Mouse (Mus musculus): ENCODE measurements around the gene Nelfb.

DNA sequence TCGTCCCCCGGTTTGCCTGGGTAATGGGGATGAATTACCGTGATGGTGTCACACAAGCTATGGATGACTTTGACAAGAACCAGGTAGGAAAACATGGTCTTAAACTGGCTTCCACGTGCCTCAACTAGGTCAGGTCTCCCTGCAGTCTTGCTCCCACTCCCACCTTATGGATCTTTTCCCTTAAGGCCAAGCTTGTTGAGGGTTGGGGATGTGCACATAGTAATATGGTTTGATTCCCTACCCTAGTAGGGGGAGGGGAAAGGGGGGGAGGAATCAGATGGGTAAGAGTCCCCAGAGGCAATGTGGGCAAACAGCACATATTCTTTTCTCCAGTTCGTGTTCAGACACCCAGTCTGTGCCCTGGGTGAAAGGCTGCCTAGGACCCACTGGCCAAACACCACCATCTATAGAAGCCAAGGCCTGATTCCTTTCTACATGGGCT is 10.1 kb upstream of the Nelfb start:
- TF ChIP-seq POLR2A (IDR thresholded peaks at IDR 0.05; ENCODE audit: low read depth, low read length), result no peak
- no peak for TF ChIP-seq CTCF (conservative IDR thresholded peaks at IDR 0.05; ENCODE audit: insufficient read depth, insufficient read length, low read depth, low read length)

Measured in kidney, adult 2 months (tissue).